12 mouse cellular contexts compared by ENCODE assay signal in the genomic region with DNA sequence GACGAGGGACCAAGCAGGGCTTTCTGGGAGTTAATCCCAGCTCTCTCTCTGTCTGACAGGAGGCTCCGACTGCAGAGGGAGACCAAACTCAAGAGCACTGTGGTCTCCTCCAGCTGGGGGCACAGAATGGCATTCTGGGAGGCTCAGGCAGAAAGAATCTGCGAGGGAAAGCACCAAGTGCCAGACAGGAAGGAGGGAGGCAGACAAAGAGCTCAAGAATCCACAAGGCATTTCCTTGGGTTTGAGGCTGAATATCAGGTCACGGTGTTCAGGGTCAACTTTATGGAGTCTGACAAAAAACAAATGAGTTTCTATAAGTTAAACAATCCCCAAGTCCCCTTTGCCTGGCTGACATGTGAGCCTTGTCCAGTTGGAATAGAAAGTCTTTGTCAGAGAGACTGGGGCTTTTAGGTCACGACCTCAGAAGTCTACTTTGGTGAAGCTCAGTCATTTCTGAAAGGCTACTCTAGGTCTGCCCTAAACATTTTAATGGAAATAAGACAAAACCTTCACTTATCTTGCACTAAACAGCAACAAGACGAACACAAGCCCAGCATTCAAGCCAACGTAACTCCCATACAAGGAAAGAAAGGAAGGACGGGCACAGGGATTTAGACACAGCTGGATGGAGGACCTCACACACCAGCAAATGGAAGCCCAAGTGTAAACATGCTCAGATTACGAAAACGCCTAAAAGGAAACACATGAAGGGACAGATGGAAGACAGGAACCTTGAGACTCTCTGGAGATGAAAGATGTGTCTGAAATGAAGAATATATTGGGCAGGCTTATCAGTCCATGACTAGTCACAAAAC. TPM values are rescaled to one million over a fixed set of nuclear protein-coding genes. Genes with fewer than 3 reads are reported as not detected.
DNase-seq lines count a peak whose midpoint lies in the region; ATAC-seq and TF ChIP-seq lines count a peak whose summit lies in the region.
"Had no signal": no experiment of that assay in that cellular context is flagged by ENCODE, and none has a peak within 500 bp of the region (broad histone marks: within the 10 kb centered on the region; RNA-seq: fewer than 3 reads in every experiment).

No protein-coding gene starts in this region.

- H3K9me3 ChIP-seq in heart, embryonic 13.5 days, result no peaks in the 10 kb centered on the region
- H3K9me3 ChIP-seq in lung, postnatal 0 days (ENCODE audit: low read length), result no peaks in the 10 kb centered on the region
- H3K9me3 ChIP-seq in embryonic facial prominence, embryonic 14.5 days (ENCODE audit: control insufficient read depth, low read length), result no peaks in the 10 kb centered on the region
- H3K9me3 ChIP-seq in stomach, embryonic 14.5 days (ENCODE audit: control insufficient read depth, low read depth, low read length), result no peaks in the 10 kb centered on the region

- TF ChIP-seq POLR2A in lung, adult 2 months (IDR thresholded peaks at IDR 0.05; ENCODE audit: borderline replicate concordance, extremely low read depth, low read depth, low read length), result no peak

- ATAC-seq in heart, embryonic 13.5 days (ENCODE audit: extremely low read depth, insufficient number of reproducible peaks, low FRiP score, low TSS enrichment), result no peak
- ATAC-seq in lung, postnatal 0 days, result peak; percentile 46
- no peak for ATAC-seq in embryonic facial prominence, embryonic 14.5 days (ENCODE audit: low read depth)
- no peak for ATAC-seq in stomach, embryonic 14.5 days (ENCODE audit: insufficient number of reproducible peaks, insufficient read depth, low FRiP score, low read depth)

- H3K4me1 ChIP-seq in heart, embryonic 13.5 days, result peaks cover 70% of the 10 kb centered on the region
- peaks cover 23% of the 10 kb centered on the region for H3K4me1 ChIP-seq in lung, postnatal 0 days (ENCODE audit: insufficient read depth, low read depth, low read length)
- peaks cover 15% of the 10 kb centered on the region for H3K4me1 ChIP-seq in lung, adult 2 months (ENCODE audit: control insufficient read depth, insufficient read depth, low read length)
- H3K4me1 ChIP-seq in embryonic facial prominence, embryonic 14.5 days (ENCODE audit: control insufficient read depth, insufficient read depth, low read length), result peaks cover 45% of the 10 kb centered on the region
- peaks cover 46% of the 10 kb centered on the region for H3K4me1 ChIP-seq in stomach, embryonic 14.5 days (ENCODE audit: control insufficient read depth, insufficient read depth, low read length)

- no peak overlapping the region for H3K4me2 ChIP-seq in heart, embryonic 13.5 days
- no peak overlapping the region for H3K4me2 ChIP-seq in lung, postnatal 0 days (replicated peaks; ENCODE audit: low read depth, low read length)
- H3K4me2 ChIP-seq in embryonic facial prominence, embryonic 14.5 days (ENCODE audit: low read depth, low read length), result no peak overlapping the region
- H3K4me2 ChIP-seq in stomach, embryonic 14.5 days (replicated peaks; ENCODE audit: low read depth, low read length), result no peak overlapping the region; the same call in 1 of the 2 replicates
- H3K4me2 ChIP-seq: hindbrain, embryonic 14.5 days had no signal

- no peak overlapping the region for H3K4me3 ChIP-seq in heart, embryonic 13.5 days
- no peak overlapping the region for H3K4me3 ChIP-seq in lung, postnatal 0 days (ENCODE audit: low read depth, low read length)
- H3K4me3 ChIP-seq in lung, adult 2 months (replicated peaks; ENCODE audit: extremely low read depth, low read depth, low read length), result no peak overlapping the region
- H3K4me3 ChIP-seq in embryonic facial prominence, embryonic 14.5 days (ENCODE audit: low read depth, low read length), result no peak overlapping the region
- H3K4me3 ChIP-seq in stomach, embryonic 14.5 days (ENCODE audit: low read depth, low read length), result no peak overlapping the region

- no peak overlapping the region for H3K9ac ChIP-seq in heart, embryonic 13.5 days
- no peak overlapping the region for H3K9ac ChIP-seq in lung, postnatal 0 days (replicated peaks; ENCODE audit: low read depth)
- no peak overlapping the region for H3K9ac ChIP-seq in embryonic facial prominence, embryonic 14.5 days (ENCODE audit: low read depth, low read length)
- no peak overlapping the region for H3K9ac ChIP-seq in stomach, embryonic 14.5 days (replicated peaks; ENCODE audit: low read depth, low read length)
- H3K9ac ChIP-seq: hindbrain, embryonic 14.5 days had no signal

- H3K27me3 ChIP-seq in heart, embryonic 13.5 days (replicated peaks), result no peaks in the 10 kb centered on the region
- H3K27me3 ChIP-seq in lung, postnatal 0 days (replicated peaks; ENCODE audit: insufficient read depth, low read length), result no peaks in the 10 kb centered on the region
- H3K27me3 ChIP-seq in embryonic facial prominence, embryonic 14.5 days (replicated peaks; ENCODE audit: control insufficient read depth, insufficient read depth, low read length), result no peaks in the 10 kb centered on the region
- H3K27me3 ChIP-seq in stomach, embryonic 14.5 days (ENCODE audit: control insufficient read depth, insufficient read depth, low read length), result no peaks in the 10 kb centered on the region

- H3K27ac ChIP-seq in heart, embryonic 13.5 days (replicated peaks), result peak overlapping the region; percentile 48; the same call in 1 of the 2 replicates
- H3K27ac ChIP-seq in lung, postnatal 0 days (ENCODE audit: low read length), result peak overlapping the region; percentile 63
- peak overlapping the region; percentile 39; the same call in 1 of the 2 replicates for H3K27ac ChIP-seq in embryonic facial prominence, embryonic 14.5 days (replicated peaks; ENCODE audit: low read depth, low read length)
- H3K27ac ChIP-seq in stomach, embryonic 14.5 days (ENCODE audit: low read length), result peak overlapping the region; percentile 22; the same call in 1 of the 2 replicates
- H3K27ac ChIP-seq: hindbrain, embryonic 14.5 days had no signal

- TF ChIP-seq CTCF in lung, postnatal 0 days (IDR thresholded peaks at IDR 0.05), result no peak
- no peak for TF ChIP-seq CTCF in lung, adult 2 months (IDR thresholded peaks at IDR 0.05; ENCODE audit: insufficient read depth, low read length)

- DNase-seq in heart, adult 9 months (ENCODE audit: low spot score in 2 of 2), result no peak
- peak; percentile 38 for DNase-seq in lung, postnatal 0 days (ENCODE audit: low spot score)
- no peak for DNase-seq in lung, adult 2 months
- DNase-seq in embryonic facial prominence, embryonic 14.5 days (ENCODE audit: low spot score), result peak; percentile 44
- no peak for DNase-seq in layer of hippocampus, adult 9-10 months (ENCODE audit: low spot score)
- no peak for DNase-seq in spleen, adult 12 weeks (ENCODE audit: low spot score)
- DNase-seq: B cell, adult 2 months; cerebellum, postnatal 10 days; gastrocnemius, postnatal 36 days had no signal

- 44% methylated on average over 10 of the region's 10 CpGs for WGBS in heart, embryonic 13.5 days
- WGBS in lung, postnatal 0 days, result 24% methylated on average over 10 of the region's 10 CpGs
- WGBS in lung, adult 2 months, result 41% methylated on average over 10 of the region's 10 CpGs
- WGBS in embryonic facial prominence, embryonic 14.5 days, result 25% methylated on average over 10 of the region's 10 CpGs
- 22% methylated on average over 10 of the region's 10 CpGs for WGBS in stomach, embryonic 14.5 days

- H3K36me3 ChIP-seq in heart, embryonic 13.5 days, result no peaks in the 10 kb centered on the region
- no peaks in the 10 kb centered on the region for H3K36me3 ChIP-seq in lung, postnatal 0 days (ENCODE audit: insufficient read depth, low read length)
- H3K36me3 ChIP-seq in embryonic facial prominence, embryonic 14.5 days (ENCODE audit: control insufficient read depth, insufficient read depth, low read length), result no peaks in the 10 kb centered on the region
- H3K36me3 ChIP-seq in stomach, embryonic 14.5 days (ENCODE audit: control insufficient read depth, insufficient read depth, low read length), result no peaks in the 10 kb centered on the region

- 0 out of 2 replicates have a peak, but pooled peaks have one; percentile 11 for TF ChIP-seq EP300 in lung, postnatal 0 days (IDR thresholded peaks at IDR 0.05)

RNA-seq across cellular contexts. Expression of a gene that starts 47.8 kb away (rescaled TPM):
- 13.7 and 17.0 TPM in 2 replicates for polyA plus RNA-seq in heart, embryonic 13.5 days (2015; fragmentation: Nextera tagmentation; extraction: Ambion mirVana)
- polyA plus RNA-seq in lung, postnatal 0 days (2015; fragmentation: Nextera tagmentation; extraction: Ambion mirVana), result 12.2 and 13.3 TPM in 2 replicates
- polyA plus RNA-seq in lung, adult 2 months (2012; rRNA removed), result 4.8 and 7.4 TPM in 2 replicates
- 49.2 and 59.2 TPM in 2 replicates for polyA plus RNA-seq in embryonic facial prominence, embryonic 14.5 days (2014; fragmentation: Nextera tagmentation; extraction: Ambion mirVana)
- 43.3 and 45.3 TPM in 2 replicates for polyA plus RNA-seq in stomach, embryonic 14.5 days (2014; fragmentation: Nextera tagmentation; extraction: Ambion mirVana)

Comparison
In these comparisons a context has a peak if more than half of its experiments do, and no peak if none do; other contexts are left out.
1. DNase-seq: peak in lung, postnatal 0 days (single experiment) and embryonic facial prominence, embryonic 14.5 days (single experiment); none in heart, adult 9 months (0 of 2), lung, adult 2 months (single experiment), layer of hippocampus, adult 9-10 months (single experiment) and spleen, adult 12 weeks (single experiment).
2. Peak in every context shown above with its lines, with median percentiles within 50 percentile points of each other: H3K27ac ChIP-seq.